Comparison of ENCODE assay signal across 21 mouse cellular contexts in genomic region chr17:33597271-33597670, GRCm38 (mm10). TPM values are rescaled to one million over a fixed set of nuclear protein-coding genes. Genes with fewer than 3 reads are reported as not detected.
DNase-seq lines count a peak whose midpoint lies in the region; ATAC-seq and TF ChIP-seq lines count a peak whose summit lies in the region.
"Had no signal": no experiment of that assay in that cellular context is flagged by ENCODE, and none has a peak within 500 bp of the region (broad histone marks: within the 10 kb centered on the region; RNA-seq: fewer than 3 reads in every experiment).

No protein-coding gene starts in this region.

- no peak for ATAC-seq in lung, postnatal 0 days
- ATAC-seq: hindbrain, embryonic 16.5 days; midbrain, embryonic 15.5 days had no signal

- intact Hi-C loops in gastrocnemius, adult 2 months (cut with DNase I), result no loop called here

- no peak overlapping the region for H3K9ac ChIP-seq in lung, postnatal 0 days (replicated peaks; ENCODE audit: low read depth)
- no peak overlapping the region for H3K9ac ChIP-seq in MEL (ENCODE audit: control insufficient read depth, low read depth, low read length, poor library complexity, severe bottlenecking)
- H3K9ac ChIP-seq: embryonic facial prominence, embryonic 15.5 days; midbrain, embryonic 15.5 days had no signal

- no peak overlapping the region for H3K4me3 ChIP-seq in gastrocnemius, adult 2 months
- no peak overlapping the region for H3K4me3 ChIP-seq in lung, postnatal 0 days (ENCODE audit: low read depth, low read length)
- H3K4me3 ChIP-seq in MEL (ENCODE audit: control insufficient read depth in 1 of 2, insufficient read depth in 1 of 2, low read depth in 2 of 2, low read length in 2 of 2), result no peak overlapping the region
- H3K4me3 ChIP-seq: embryonic facial prominence, embryonic 15.5 days; megakaryocyte, embryonic 14.5 days; midbrain, embryonic 15.5 days had no signal

- no peak for DNase-seq in gastrocnemius, adult 2 months
- DNase-seq in gastrocnemius, postnatal 25 days, result no peak
- DNase-seq in lung, postnatal 0 days (ENCODE audit: low spot score), result no peak
- no peak for DNase-seq in lung, postnatal 4 days
- peak; percentile 38 for DNase-seq in MEL (ENCODE audit: low read depth, low spot score)
- peak; percentile 37 for DNase-seq in testis, postnatal 10 days (ENCODE audit: low spot score)
- DNase-seq in natural killer cell, adult 2 months (ENCODE audit: low spot score in 2 of 2), result no peak
- DNase-seq in urinary bladder, postnatal 14 days (ENCODE audit: low spot score), result no peak
- DNase-seq: adrenal gland, postnatal 36 days; cerebellum, postnatal 10 days; embryo, embryonic 11 days; heart, postnatal 14 days; kidney, adult 8-10 months; layer of hippocampus, postnatal 36 days had no signal

- TF ChIP-seq POLR2A in MEL (IDR thresholded peaks at IDR 0.05; ENCODE audit: control insufficient read depth in 1 of 2, insufficient read depth in 1 of 2, low read depth in 1 of 2, low read length in 2 of 2, poor library complexity in 1 of 2), result no peak

- no peaks in the 10 kb centered on the region for H3K4me1 ChIP-seq in lung, postnatal 0 days (ENCODE audit: insufficient read depth, low read depth, low read length)
- H3K4me1 ChIP-seq in MEL (ENCODE audit: control insufficient read depth in 1 of 2, insufficient read depth in 2 of 2, low read length in 2 of 2), result no peaks in the 10 kb centered on the region
- H3K4me1 ChIP-seq: embryonic facial prominence, embryonic 15.5 days; megakaryocyte, embryonic 14.5 days; midbrain, embryonic 15.5 days had no signal

- no peaks in the 10 kb centered on the region for H3K79me2 ChIP-seq in MEL (ENCODE audit: control insufficient read depth, insufficient read depth, low read length, poor library complexity)

- H3K4me2 ChIP-seq in lung, postnatal 0 days (replicated peaks; ENCODE audit: low read depth, low read length), result no peak overlapping the region
- H3K4me2 ChIP-seq: embryonic facial prominence, embryonic 15.5 days; heart, embryonic 11.5 days; midbrain, embryonic 15.5 days had no signal

- TF ChIP-seq EP300 in lung, postnatal 0 days (IDR thresholded peaks at IDR 0.05), result no peak
- no peak for TF ChIP-seq EP300 in MEL (IDR thresholded peaks at IDR 0.05; ENCODE audit: low read depth in 1 of 2, low read length in 2 of 2)

- TF ChIP-seq CTCF in gastrocnemius, adult 2 months (IDR thresholded peaks at IDR 0.05), result peak; percentile 12; the same call in 1 of the 2 replicates
- peak; percentile 32 for TF ChIP-seq CTCF in lung, postnatal 0 days (IDR thresholded peaks at IDR 0.05)
- TF ChIP-seq CTCF in MEL (IDR thresholded peaks at IDR 0.05 in 2 of 3, conservative IDR thresholded peaks at IDR 0.05 in 1 of 3; ENCODE audit: control insufficient read depth in 1 of 3, insufficient read depth in 1 of 3, low read depth in 2 of 3, low read length in 3 of 3, poor library complexity in 1 of 3, severe bottlenecking in 1 of 3), result peak; percentile 23 to 45 (median 39); a peak in 4 of 6 replicates

- no peaks in the 10 kb centered on the region for H3K9me3 ChIP-seq in lung, postnatal 0 days (ENCODE audit: low read length)
- H3K9me3 ChIP-seq in MEL (replicated peaks; ENCODE audit: insufficient read depth, low read length), result no peaks in the 10 kb centered on the region
- H3K9me3 ChIP-seq: embryonic facial prominence, embryonic 15.5 days; midbrain, embryonic 15.5 days had no signal

- peak; percentile 51 for TF ChIP-seq RAD21 in MEL (IDR thresholded peaks at IDR 0.05; ENCODE audit: low read depth, low read length)

- no peaks in the 10 kb centered on the region for H3K36me3 ChIP-seq in lung, postnatal 0 days (ENCODE audit: insufficient read depth, low read length)
- no peaks in the 10 kb centered on the region for H3K36me3 ChIP-seq in MEL (ENCODE audit: control insufficient read depth in 1 of 2, insufficient read depth in 2 of 2, low read length in 2 of 2)
- H3K36me3 ChIP-seq: embryonic facial prominence, embryonic 15.5 days; midbrain, embryonic 15.5 days had no signal

- no peaks in the 10 kb centered on the region for H3K27me3 ChIP-seq in lung, postnatal 0 days (replicated peaks; ENCODE audit: insufficient read depth, low read length)
- H3K27me3 ChIP-seq in MEL (ENCODE audit: control insufficient read depth in 1 of 2, insufficient read depth in 2 of 2, low read length in 2 of 2), result no peaks in the 10 kb centered on the region
- H3K27me3 ChIP-seq: embryonic facial prominence, embryonic 15.5 days; midbrain, embryonic 15.5 days had no signal

- H3K27ac ChIP-seq in gastrocnemius, adult 2 months, result no peak overlapping the region
- H3K27ac ChIP-seq in lung, postnatal 0 days (ENCODE audit: low read length), result no peak overlapping the region
- H3K27ac ChIP-seq in MEL (ENCODE audit: control insufficient read depth, low read depth, low read length), result no peak overlapping the region
- H3K27ac ChIP-seq: embryonic facial prominence, embryonic 15.5 days; midbrain, embryonic 15.5 days had no signal

TF ChIP-seq in MEL, 35 proteins besides CTCF, POLR2A, EP300 and RAD21:
- TF ChIP-seq MXI1 (IDR thresholded peaks at IDR 0.05; ENCODE audit: low read depth, low read length) (no peak), BHLHE40 (IDR thresholded peaks at IDR 0.05; ENCODE audit: borderline replicate concordance, low read depth, low read length) (no peak), SIN3A (IDR thresholded peaks at IDR 0.05; ENCODE audit: low read length) (no peak), SMC3 (IDR thresholded peaks at IDR 0.05; ENCODE audit: low read depth, low read length) (peak; percentile 60), TAL1 (IDR thresholded peaks at IDR 0.05; ENCODE audit: low read length) (no peak), MYB (IDR thresholded peaks at IDR 0.05; ENCODE audit: low read depth, low read length) (no peak), CHD2 (IDR thresholded peaks at IDR 0.05; ENCODE audit: low read length) (no peak), HCFC1 (IDR thresholded peaks at IDR 0.05; ENCODE audit: low read depth, low read length) (no peak), USF2 (IDR thresholded peaks at IDR 0.05; ENCODE audit: borderline replicate concordance in 1 of 2, insufficient read depth in 1 of 2, low read depth in 1 of 2, low read length in 2 of 2) (no peak), KAT2A (conservative IDR thresholded peaks at IDR 0.05; ENCODE audit: low read depth, low read length) (no peak), ZC3H11A (IDR thresholded peaks at IDR 0.05; ENCODE audit: low read depth, low read length) (peak; percentile 51), CHD1 (IDR thresholded peaks at IDR 0.05; ENCODE audit: low read depth, low read length) (no peak), TCF12 (IDR thresholded peaks at IDR 0.05; ENCODE audit: low read depth, low read length) (no peak), ZMIZ1 (IDR thresholded peaks at IDR 0.05; ENCODE audit: low read depth, low read length) (no peak), MAFK (IDR thresholded peaks at IDR 0.05; ENCODE audit: borderline replicate concordance, low read depth, low read length) (no peak)

RNA-seq across cellular contexts. Expression of gene Zfp414, which starts 31.6 kb away (rescaled TPM):
- total RNA-seq in gastrocnemius, adult 2 months (2021), result 1 to 10 TPM; 5.4 to 8.2 TPM
- total RNA-seq in gastrocnemius, postnatal 25 days (2021), result 1 to 10 TPM; 6.0 to 6.6 TPM
- 30.5 and 34.2 TPM in 2 replicates for polyA plus RNA-seq in lung, postnatal 0 days (2015; fragmentation: Nextera tagmentation; extraction: Ambion mirVana)
- 8.1 and 8.6 TPM in 2 replicates for total RNA-seq in MEL (2012; rRNA removed)
- polyA plus RNA-seq in MEL (2012; ENCODE audit: insufficient read depth in 1 of 2, insufficient read length in 2 of 2, low read depth in 1 of 2, low replicate concordance in 2 of 2, missing spikeins in 1 of 2), result 10 to 100 TPM in 1 of 2 experiments, not detected in 1; 52.2 TPM

RNA-seq across cellular contexts. Expression of gene Pram1, which starts 40.6 kb away (rescaled TPM):
- under 1 TPM in 1 of 2 experiments, not detected in 1; 0.17 TPM for total RNA-seq in gastrocnemius, adult 2 months (2021)
- not detected for total RNA-seq in gastrocnemius, postnatal 25 days (2021)
- polyA plus RNA-seq in lung, postnatal 0 days (2015; fragmentation: Nextera tagmentation; extraction: Ambion mirVana), result 1.00 and 1.3 TPM in 2 replicates
- total RNA-seq in MEL (2012; rRNA removed), result 0.12 TPM in 1 of 2 replicates, not detected in the other
- 1 to 10 TPM in 1 of 2 experiments, not detected in 1; 1.6 TPM for polyA plus RNA-seq in MEL (2012; ENCODE audit: insufficient read depth in 1 of 2, insufficient read length in 2 of 2, low read depth in 1 of 2, low replicate concordance in 2 of 2, missing spikeins in 1 of 2)
- total RNA-seq: liver, adult 2 months had no signal
- polyA plus RNA-seq: C2C12 had no signal

RNA-seq across cellular contexts. Expression of gene Myo1f, which starts 41.8 kb away (rescaled TPM):
- under 1 TPM; 0.50 to 0.66 TPM for total RNA-seq in gastrocnemius, adult 2 months (2021)
- under 1 TPM; 0.62 to 1.00 TPM for total RNA-seq in gastrocnemius, postnatal 25 days (2021)
- polyA plus RNA-seq in lung, postnatal 0 days (2015; fragmentation: Nextera tagmentation; extraction: Ambion mirVana), result 6.5 and 8.1 TPM in 2 replicates
- 0.08 and 0.13 TPM in 2 replicates for total RNA-seq in MEL (2012; rRNA removed)
- polyA plus RNA-seq in MEL (2012; ENCODE audit: insufficient read depth in 1 of 2, insufficient read length in 2 of 2, low read depth in 1 of 2, low replicate concordance in 2 of 2, missing spikeins in 1 of 2), result under 1 TPM in 1 of 2 experiments, not detected in 1; 0.40 TPM
- polyA plus RNA-seq: C2C12 had no signal

Comparison
In these comparisons a context has a peak if more than half of its experiments do, and no peak if none do; other contexts are left out.
1. DNase-seq: peak in MEL (single experiment) and testis, postnatal 10 days (single experiment); none in gastrocnemius, adult 2 months (single experiment), gastrocnemius, postnatal 25 days (single experiment), lung, postnatal 0 days (single experiment), lung, postnatal 4 days (0 of 2), natural killer cell, adult 2 months (0 of 2) and urinary bladder, postnatal 14 days (single experiment).
2. Peak in every context shown above with its lines, with median percentiles within 50 percentile points of each other: CTCF ChIP-seq.